Mouse (Mus musculus) frontal cortex, postnatal 36 days (tissue): ENCODE measurements at regions not wholly inside any gene's neighbourhood (a gene's known extent, or its start where the extent isn't known, plus 50 kb on each side); places are given as distances from the start of the nearest gene placed in this dataset.
"Not testable (repeated sequence)": the region's sequence is repeated elsewhere in the genome, so short reads cannot be mapped to it uniquely, and the experiment has no call there.

Experiments
- DNase-seq, 2 experiments: peaks; one replicate each; pipeline ENCODE4 v3.0.0; 2022; ENCODE audit warnings: low spot score in 2 of 2

- no peak for DNase-seq
Measured at GRCm38 (mm10) chr14:36155757-36156156, 61.0 kb downstream of the 4930474N05Rik start.

DNA sequence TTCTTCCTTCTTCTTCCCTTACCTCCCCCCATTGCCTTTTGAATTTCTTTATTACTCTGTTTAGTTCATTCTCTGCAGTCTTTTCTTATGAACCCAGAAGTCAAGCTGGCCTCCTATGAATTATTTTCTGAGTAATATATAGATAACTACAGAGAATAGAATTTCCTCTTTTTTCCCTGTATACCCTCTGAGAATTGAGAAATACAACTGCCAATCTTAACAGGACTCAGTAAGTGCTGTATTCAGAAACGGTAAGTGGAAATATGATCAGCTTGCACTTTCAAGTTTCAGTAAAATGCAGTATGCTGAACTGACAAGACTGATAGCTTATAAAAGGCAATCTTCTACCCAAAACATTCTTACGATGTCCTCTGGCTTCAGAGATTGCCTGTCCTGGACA, 61.5 kb downstream of the 4930474N05Rik start:
- DNase-seq = no peak

DNA sequence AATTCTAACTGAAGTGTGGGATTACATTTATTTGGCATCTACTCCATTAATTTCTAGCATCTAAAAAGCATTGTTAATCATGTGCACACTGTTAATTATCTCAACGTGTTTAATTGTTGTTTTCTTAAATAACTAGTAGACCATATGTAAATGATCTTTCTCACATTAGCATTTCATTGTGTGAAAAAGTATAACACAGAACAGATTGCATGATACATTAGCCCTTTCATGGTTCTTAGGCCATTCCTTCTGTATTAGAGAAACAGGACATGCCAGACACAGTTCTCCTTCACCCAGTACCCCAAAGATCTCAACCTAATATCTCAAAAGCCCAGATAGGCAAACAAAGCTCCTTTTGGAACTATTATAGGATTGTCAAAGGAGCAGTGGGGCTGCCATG, 89.0 kb downstream of the 4930474N05Rik start:
- no peak for DNase-seq

DNA sequence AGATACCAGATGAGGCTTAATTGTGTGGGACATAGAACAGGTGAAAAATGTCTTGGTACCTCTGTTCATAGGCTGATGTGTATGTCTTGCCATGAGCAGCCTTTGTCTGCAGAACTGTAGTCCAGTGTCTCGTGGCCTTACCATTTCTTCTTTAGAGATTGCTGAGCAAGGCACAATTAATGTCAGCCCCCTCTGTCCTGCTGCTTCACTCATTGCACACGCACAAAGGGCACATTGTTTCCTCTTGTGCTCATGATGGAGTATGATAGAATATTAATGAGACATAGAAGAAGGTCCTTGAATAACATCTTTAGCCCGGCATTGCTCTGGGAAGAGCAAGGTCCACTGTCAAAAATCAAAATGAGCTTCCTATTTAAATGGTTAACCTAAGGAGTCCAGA, 101.8 kb downstream of the 4930474N05Rik start:
- DNase-seq = no peak

DNA sequence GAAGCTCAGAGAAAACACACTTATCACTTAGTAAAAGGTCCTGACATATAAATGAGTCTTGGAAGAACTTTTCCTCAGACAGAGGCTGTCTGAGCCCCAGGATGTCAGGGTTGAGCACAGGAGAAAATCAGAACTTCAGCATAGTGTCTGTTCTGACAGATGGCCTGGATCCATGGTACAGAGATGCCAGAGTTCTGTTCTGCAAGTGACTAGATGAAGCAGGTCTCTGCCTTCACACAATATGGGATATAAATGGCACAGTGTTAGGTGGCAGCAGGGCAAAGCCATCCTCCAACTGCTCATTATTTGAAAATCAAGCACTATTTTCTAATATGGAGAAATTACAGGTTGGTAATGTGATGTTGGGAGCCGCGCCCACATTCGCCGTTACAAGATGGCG, 103.7 kb downstream of the 4930474N05Rik start:
- DNase-seq = no peak

DNA sequence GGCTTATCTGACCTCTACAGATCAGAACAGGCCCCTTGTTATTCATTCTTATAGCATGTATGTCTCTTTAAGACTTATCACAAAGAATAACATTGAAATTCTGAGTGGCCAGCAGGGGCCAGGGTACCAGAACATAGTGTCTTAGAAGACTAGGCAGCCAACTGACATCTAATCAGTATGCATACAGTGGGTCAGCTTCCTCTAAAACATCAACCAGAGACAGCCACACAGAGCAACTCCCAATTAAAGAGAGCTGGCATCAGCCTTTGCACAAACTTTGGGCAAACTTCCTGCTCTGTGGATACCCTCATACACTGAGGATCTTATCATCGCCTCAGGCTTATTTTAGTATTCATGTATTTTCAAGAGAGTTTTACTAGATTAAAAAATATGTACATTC, 109.1 kb downstream of the 4930474N05Rik start:
- DNase-seq = no peak

DNA sequence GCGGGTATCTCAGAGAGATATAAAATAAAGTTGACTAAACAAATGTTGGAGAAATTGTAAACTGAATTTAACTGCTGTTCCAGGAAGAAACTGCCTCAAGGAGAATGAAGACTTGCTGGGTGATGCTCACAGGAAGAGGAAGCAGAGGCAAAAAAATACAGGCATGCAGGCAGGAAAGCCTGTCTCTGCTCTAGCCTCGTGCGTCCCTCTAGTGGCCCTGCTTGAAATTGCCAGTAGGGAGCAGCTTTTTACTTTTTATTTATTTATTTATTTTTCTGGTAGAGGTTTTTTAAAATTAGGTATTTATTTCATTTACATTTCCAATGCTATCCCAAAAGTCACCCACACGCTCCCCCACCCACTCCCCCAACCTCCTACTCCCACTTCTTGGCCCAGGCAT, 118.1 kb downstream of the 4930474N05Rik start:
- DNase-seq = peak; percentile 71 to 75

DNA sequence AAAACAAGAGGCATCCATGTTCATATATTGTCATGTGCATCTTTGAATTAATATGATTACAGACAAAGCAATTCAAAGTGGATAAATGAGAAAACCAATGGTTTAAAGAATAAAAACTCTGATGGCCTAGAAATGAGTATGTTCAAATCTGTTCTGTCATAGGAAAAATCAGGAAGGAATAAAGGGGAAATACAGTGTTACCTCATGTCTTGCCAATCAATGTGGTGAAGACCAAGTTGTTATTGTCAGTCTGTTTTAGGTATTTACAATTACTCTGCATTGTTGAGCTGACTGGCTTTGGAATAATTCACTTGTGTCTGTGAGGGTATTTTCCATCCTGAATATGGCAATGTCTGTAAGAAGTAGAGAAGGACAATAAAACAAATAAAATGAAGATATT, 151.1 kb downstream of the 4930474N05Rik start:
- DNase-seq = no peak

GRCm38 (mm10) chr14:36262126-36262525, 167.4 kb downstream of the 4930474N05Rik start:
- no peak for DNase-seq

DNA sequence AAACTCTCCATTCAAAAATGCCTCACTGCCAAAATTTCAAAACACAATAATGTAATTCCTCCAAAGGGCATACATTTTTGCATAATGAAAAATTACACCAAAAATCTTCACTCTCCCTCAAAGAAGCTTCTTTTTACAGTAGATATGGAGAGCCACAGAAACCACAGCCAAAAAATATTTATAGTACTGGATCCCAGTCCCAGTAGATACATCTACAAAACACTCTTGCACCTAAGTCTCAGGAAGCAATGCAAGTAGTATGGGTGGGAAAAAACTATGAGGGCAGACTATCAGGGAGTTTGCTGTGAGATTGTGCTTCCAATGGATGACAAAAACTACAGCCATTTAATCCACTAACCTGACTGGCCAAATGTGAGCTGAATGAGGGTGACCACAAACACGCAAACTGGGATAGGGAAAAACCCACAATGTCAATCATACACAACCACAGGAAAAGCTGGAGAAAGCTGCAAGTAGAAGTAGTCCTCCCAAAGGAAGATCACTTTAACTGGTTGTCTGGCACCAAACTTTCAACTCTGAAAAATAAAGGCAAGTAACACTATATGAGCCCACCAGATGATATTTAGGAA, 189.2 kb downstream of the 4930474N05Rik start:
- no peak for DNase-seq

DNA sequence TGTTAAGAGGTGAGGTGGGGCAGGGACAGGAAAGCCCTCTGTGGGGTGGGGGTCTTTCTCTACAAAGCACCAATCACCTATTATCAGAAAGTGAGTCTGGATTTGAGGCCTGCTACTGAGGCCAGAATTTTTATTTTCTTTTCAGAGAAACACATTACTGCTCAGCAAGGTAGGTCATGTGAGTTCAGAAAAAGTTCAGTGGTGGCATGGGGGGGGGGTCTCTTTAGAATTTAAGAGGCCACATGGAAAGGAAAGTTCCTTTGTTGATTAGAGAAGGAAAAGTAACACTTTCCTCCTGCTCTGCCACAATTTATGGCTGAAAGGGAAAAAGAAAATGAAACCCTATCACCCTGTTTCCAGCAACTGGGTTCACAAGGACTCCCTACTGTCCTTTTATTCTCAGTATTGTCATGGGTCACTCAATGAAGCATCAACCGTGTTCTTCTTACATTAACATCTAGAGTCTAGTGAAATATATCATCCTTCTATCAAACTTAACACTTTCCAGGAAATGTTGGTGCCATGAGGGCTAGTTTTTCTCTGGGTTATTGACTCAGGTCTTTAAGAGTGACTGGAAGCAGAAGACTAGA, 194.1 kb downstream of the 4930474N05Rik start:
- DNase-seq = no peak

- no peak for DNase-seq
Measured at GRCm38 (mm10) chr14:36310324-36310723, 215.6 kb downstream of the 4930474N05Rik start.

GRCm38 (mm10) chr14:36314673-36315072, 220.0 kb downstream of the 4930474N05Rik start:
- not testable (repeated sequence) for DNase-seq

DNA sequence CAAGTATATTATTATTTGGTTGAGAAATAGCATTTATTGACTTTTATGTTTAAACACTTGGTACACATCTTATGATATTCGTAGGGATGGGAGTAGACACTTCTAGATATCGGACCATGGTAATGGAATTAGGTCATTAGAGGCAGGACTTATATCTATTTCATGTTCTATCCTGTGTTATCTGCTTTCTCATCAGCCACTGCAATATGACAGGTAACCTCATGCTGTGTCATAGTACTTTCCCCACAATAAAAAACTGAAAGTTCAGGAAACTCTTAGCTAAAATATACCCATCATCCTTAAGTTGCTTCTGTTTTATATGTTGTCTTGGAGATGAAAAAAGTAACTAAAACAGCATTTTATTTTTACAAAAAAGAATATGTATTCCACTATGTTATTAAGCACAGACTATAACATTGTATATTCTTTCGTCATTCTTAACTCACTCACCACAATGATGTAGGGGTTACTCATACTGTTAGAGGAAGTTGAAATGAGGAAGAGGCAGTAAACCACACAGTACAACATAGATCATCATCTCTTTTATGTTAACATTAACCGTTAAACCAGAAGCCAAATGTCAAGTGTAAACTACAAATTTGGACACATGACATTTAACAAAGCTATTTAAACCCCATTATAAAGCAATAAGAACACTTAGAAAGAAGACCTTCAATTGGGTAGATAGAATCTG, 221.8 kb downstream of the 4930474N05Rik start:
- DNase-seq = no peak

- DNase-seq = peak in 1 of 2 experiments; percentile 5
Measured at GRCm38 (mm10) chr14:36328258-36328891, 233.7 kb downstream of the 4930474N05Rik start.

GRCm38 (mm10) chr14:36340832-36341231, 246.1 kb downstream of the 4930474N05Rik start:
- no peak for DNase-seq
